Mouse (Mus musculus): Measurements from ENCODE around the gene Krt83. TPM values are rescaled to one million over a fixed set of nuclear protein-coding genes. Genes with fewer than 3 reads are reported as not detected.

Krt83 gene
- polyA plus RNA-seq, 1 experiment from 2014 or later = not detected

DNA sequence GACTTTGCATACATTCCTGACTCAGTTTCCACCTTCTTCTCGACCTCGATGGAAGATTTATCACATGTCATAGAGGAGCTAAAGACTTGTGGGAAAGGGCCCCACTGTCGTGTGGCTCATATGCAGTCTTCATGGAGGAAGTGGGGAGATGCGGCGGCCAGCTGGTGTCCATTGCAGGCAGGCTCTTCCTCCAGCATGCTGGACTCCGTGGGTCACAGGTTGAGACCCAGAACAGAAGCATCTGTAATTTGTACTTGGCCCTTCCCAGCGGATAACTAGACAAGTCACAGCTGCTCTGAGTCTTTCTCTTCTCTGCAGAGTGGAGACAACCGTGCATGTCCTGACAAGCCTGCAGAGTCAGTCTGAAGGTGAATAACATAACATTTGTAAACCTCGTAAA lies 16.9 kb upstream of the Krt83 start:
- Histone ChIP-seq H3K4me3 (ENCODE audit: low read length) (no peak overlapping the region), H3K4me2 (replicated peaks; ENCODE audit: low read depth, low read length) (no peak overlapping the region), H3K27me3 (ENCODE audit: control insufficient read depth, insufficient read depth, low read length) (no peaks in the 10 kb centered on the region), H3K27ac (ENCODE audit: low read depth, low read length) (no peak overlapping the region), H3K36me3 (ENCODE audit: control insufficient read depth, insufficient read depth, low read length) (no peaks in the 10 kb centered on the region), H3K9me3 (ENCODE audit: control insufficient read depth, low read length) (no peaks in the 10 kb centered on the region), H3K4me1 (ENCODE audit: control insufficient read depth, insufficient read depth, low read length) (peaks cover 8% of the 10 kb centered on the region; the same call in 1 of the 2 replicates), H3K9ac (ENCODE audit: low read depth, low read length) (no peak overlapping the region)
- ATAC-seq (ENCODE audit: low FRiP score, low TSS enrichment) = 0 out of 2 replicates have a peak, but pooled peaks have one; percentile 38
- WGBS = 29% methylated on average over 9 of the region's 9 CpGs

DNA sequence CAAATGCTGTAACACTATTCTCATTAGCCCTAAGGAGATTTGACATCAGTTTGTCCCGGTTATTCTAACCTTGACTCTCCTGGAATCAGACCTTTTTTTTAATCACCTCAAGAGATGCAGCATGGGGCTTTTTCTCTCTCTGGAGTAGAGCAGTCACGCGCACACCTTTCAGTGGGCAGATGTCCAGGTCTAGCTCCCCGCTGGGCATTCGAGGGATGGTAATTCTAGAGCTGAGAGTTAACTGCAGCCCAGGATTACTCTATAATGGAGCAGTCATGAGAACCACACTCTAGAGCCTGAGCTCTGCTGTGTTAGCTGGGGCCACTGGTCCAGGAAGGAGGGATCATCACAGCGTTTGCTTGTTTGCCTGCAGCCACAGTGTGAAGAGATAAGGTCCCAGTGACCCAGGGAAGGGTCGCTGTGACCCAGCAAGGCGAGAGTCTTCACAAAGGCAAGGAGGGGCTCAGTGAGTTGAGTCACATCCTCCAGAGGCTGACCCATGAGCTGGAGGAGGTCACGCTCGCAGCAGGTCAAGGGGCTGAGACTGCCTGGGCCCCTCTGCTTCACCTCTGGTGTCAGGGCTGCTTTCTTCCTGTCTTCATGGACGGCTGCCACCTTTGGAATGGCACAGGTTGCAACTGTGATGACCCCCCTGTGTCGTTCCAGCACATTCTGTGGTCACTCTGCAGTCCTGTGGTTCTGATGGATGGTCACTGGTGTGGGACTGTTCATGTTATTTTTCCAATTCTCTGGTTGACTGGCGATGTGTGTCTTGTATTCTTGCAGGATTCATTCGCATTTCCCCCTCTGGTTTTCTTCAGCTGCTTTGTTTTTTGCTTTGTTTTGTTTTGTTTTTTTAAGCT lies 15.8 kb upstream of the Krt83 start:
- H3K4me2 ChIP-seq (replicated peaks; ENCODE audit: low read depth, low read length) = no peak overlapping the region
- no peak overlapping the region for H3K9ac ChIP-seq (ENCODE audit: low read depth, low read length)
- ATAC-seq (ENCODE audit: low FRiP score, low TSS enrichment) = peak; percentile 44
- H3K27me3 ChIP-seq (ENCODE audit: control insufficient read depth, insufficient read depth, low read length) = no peaks in the 10 kb centered on the region
- H3K36me3 ChIP-seq (ENCODE audit: control insufficient read depth, insufficient read depth, low read length) = no peaks in the 10 kb centered on the region
- peaks cover 8% of the 10 kb centered on the region; the same call in 1 of the 2 replicates for H3K4me1 ChIP-seq (ENCODE audit: control insufficient read depth, insufficient read depth, low read length)
- no peak overlapping the region for H3K27ac ChIP-seq (ENCODE audit: low read depth, low read length)
- WGBS = 29% methylated on average over 14 of the region's 14 CpGs
- H3K9me3 ChIP-seq (ENCODE audit: control insufficient read depth, low read length) = no peaks in the 10 kb centered on the region
- no peak overlapping the region for H3K4me3 ChIP-seq (ENCODE audit: low read length)

DNA sequence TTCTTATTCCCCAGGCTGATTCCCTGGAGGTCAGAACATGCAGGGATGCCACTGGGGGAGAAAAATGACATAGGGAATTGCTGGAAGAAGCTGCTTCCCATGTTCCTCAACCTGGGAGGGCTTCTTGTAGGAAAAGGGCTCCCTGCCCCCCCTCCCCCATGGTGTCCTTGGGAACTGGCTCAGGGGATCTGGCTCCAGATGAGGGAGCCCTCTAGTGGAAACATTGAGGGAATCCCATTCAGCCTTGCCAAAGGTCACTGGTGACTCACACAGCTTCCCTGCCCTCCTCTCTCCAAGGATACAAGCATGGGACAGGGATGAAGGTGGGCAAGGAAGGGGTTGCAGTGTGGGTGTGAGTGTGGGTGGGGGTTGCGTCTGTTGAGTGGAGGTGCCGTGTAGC lies 5.9 kb upstream of the Krt83 start:
- Histone ChIP-seq H3K27ac (ENCODE audit: low read depth, low read length) (no peak overlapping the region), H3K36me3 (ENCODE audit: control insufficient read depth, insufficient read depth, low read length) (no peaks in the 10 kb centered on the region), H3K9me3 (ENCODE audit: control insufficient read depth, low read length) (no peaks in the 10 kb centered on the region), H3K27me3 (ENCODE audit: control insufficient read depth, insufficient read depth, low read length) (no peaks in the 10 kb centered on the region), H3K4me2 (replicated peaks; ENCODE audit: low read depth, low read length) (no peak overlapping the region), H3K9ac (ENCODE audit: low read depth, low read length) (no peak overlapping the region), H3K4me3 (ENCODE audit: low read length) (no peak overlapping the region), H3K4me1 (ENCODE audit: control insufficient read depth, insufficient read depth, low read length) (no peaks in the 10 kb centered on the region)
- ATAC-seq (ENCODE audit: low FRiP score, low TSS enrichment) = no peak
- 81% methylated on average over 2 of the region's 2 CpGs for WGBS

DNA sequence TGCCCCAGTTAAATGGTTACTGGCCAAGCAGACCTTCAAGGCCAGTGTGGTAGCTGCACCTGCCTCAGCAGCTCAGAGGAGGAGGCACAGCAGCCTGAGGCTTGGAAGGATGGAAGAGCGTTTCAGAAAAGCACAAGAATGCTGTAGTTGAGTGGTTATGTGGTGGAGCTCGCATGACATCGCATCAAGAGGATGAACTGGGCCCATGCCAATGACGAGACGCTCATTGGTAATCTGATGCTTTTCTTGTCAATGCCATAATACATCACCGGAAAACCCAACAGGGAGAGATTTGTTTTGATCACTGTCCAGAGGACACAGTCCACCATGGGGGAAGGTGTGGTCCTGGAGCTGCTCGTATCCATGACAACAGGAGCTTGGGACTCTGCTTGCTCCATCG lies 4.0 kb upstream of the Krt83 start:
- Histone ChIP-seq H3K36me3 (ENCODE audit: control insufficient read depth, insufficient read depth, low read length) (no peaks in the 10 kb centered on the region), H3K9ac (ENCODE audit: low read depth, low read length) (no peak overlapping the region), H3K4me2 (replicated peaks; ENCODE audit: low read depth, low read length) (no peak overlapping the region), H3K9me3 (ENCODE audit: control insufficient read depth, low read length) (no peaks in the 10 kb centered on the region), H3K27me3 (ENCODE audit: control insufficient read depth, insufficient read depth, low read length) (no peaks in the 10 kb centered on the region), H3K4me1 (ENCODE audit: control insufficient read depth, insufficient read depth, low read length) (no peaks in the 10 kb centered on the region), H3K4me3 (ENCODE audit: low read length) (no peak overlapping the region), H3K27ac (ENCODE audit: low read depth, low read length) (no peak overlapping the region)
- 70% methylated on average over 8 of the region's 8 CpGs for WGBS
- ATAC-seq (ENCODE audit: low FRiP score, low TSS enrichment) = no peak

DNA sequence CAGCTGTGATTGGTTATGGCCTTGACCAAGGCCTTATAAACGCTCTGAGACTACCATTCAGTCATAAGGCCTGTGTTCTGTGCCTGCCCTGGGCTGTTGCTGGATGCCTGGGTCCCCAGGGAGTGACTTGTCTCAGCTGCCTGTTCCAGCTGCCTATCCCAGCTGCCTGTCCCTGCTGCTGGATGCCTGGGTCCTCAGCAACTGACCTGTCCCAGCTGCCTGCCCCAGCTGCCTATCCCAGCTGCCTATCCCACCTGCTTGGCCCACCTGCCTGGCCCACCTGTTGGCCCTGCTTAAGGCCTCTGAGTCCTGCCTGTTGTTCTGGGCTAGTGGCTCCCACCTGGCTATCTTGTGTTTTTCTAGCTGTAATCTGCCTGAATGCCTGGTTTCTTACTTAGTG lies 2.9 kb upstream of the Krt83 start:
- H3K9me3 ChIP-seq (ENCODE audit: control insufficient read depth, low read length) = no peaks in the 10 kb centered on the region
- 54% methylated on average over 1 of the region's 1 CpGs for WGBS
- H3K27ac ChIP-seq (ENCODE audit: low read depth, low read length) = no peak overlapping the region
- no peaks in the 10 kb centered on the region for H3K27me3 ChIP-seq (ENCODE audit: control insufficient read depth, insufficient read depth, low read length)
- no peak overlapping the region for H3K4me2 ChIP-seq (replicated peaks; ENCODE audit: low read depth, low read length)
- H3K4me1 ChIP-seq (ENCODE audit: control insufficient read depth, insufficient read depth, low read length) = no peaks in the 10 kb centered on the region
- no peaks in the 10 kb centered on the region for H3K36me3 ChIP-seq (ENCODE audit: control insufficient read depth, insufficient read depth, low read length)
- no peak for ATAC-seq (ENCODE audit: low FRiP score, low TSS enrichment)
- H3K4me3 ChIP-seq (ENCODE audit: low read length) = no peak overlapping the region
- no peak overlapping the region for H3K9ac ChIP-seq (ENCODE audit: low read depth, low read length)

DNA sequence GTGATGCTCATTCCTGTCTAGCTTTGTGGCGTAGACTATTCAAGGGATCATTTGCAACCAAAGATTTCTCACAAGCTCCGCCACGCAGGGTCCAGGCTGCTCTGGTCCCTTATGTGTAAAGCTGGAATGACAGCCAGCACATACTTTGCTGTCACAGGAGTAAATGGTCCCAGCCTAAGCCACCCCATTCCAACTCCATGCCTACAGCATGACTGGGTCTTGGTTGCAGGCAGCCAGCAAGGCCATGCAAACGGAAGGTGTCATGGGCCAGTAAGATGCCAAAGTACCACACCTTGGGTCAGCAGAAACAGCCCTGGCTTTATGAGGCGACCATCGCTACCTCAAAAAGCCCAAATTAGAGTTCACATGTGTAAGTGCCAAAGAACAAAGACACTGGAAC lies 2.4 kb upstream of the Krt83 start:
- H3K4me2 ChIP-seq (replicated peaks; ENCODE audit: low read depth, low read length) = no peak overlapping the region
- no peaks in the 10 kb centered on the region for H3K9me3 ChIP-seq (ENCODE audit: control insufficient read depth, low read length)
- no peaks in the 10 kb centered on the region for H3K36me3 ChIP-seq (ENCODE audit: control insufficient read depth, insufficient read depth, low read length)
- no peak overlapping the region for H3K4me3 ChIP-seq (ENCODE audit: low read length)
- no peak for ATAC-seq (ENCODE audit: low FRiP score, low TSS enrichment)
- 93% methylated on average over 6 of the region's 6 CpGs for WGBS
- no peak overlapping the region for H3K27ac ChIP-seq (ENCODE audit: low read depth, low read length)
- no peaks in the 10 kb centered on the region for H3K27me3 ChIP-seq (ENCODE audit: control insufficient read depth, insufficient read depth, low read length)
- no peaks in the 10 kb centered on the region for H3K4me1 ChIP-seq (ENCODE audit: control insufficient read depth, insufficient read depth, low read length)
- no peak overlapping the region for H3K9ac ChIP-seq (ENCODE audit: low read depth, low read length)

DNA sequence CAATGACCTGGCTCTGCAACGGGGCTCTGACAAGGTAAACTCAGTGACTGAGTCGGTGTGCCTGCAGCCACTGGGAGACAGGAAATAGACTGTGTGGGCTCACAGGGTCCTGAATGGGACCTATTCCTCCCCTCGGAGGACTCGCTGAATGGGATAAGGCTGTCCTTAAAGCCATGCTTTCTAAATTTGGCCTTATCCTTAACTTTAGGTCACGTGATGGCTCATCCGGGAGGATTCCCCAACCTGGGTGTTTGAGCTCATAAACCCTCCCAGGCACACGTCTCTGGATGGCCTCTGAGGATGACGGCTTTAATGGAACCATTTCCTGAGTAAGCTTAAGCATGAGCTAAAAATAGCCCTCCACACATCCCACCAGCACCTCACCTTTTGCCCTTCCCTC lies 1.4 kb upstream of the Krt83 start:
- H3K4me1 ChIP-seq (ENCODE audit: control insufficient read depth, insufficient read depth, low read length) = no peaks in the 10 kb centered on the region
- H3K4me3 ChIP-seq (ENCODE audit: low read length) = no peak overlapping the region
- ATAC-seq (ENCODE audit: low FRiP score, low TSS enrichment) = no peak
- 24% methylated on average over 8 of the region's 8 CpGs for WGBS
- no peaks in the 10 kb centered on the region for H3K9me3 ChIP-seq (ENCODE audit: control insufficient read depth, low read length)
- no peak overlapping the region for H3K27ac ChIP-seq (ENCODE audit: low read depth, low read length)
- no peak overlapping the region for H3K9ac ChIP-seq (ENCODE audit: low read depth, low read length)
- no peak overlapping the region for H3K4me2 ChIP-seq (replicated peaks; ENCODE audit: low read depth, low read length)
- H3K36me3 ChIP-seq (ENCODE audit: control insufficient read depth, insufficient read depth, low read length) = no peaks in the 10 kb centered on the region
- no peaks in the 10 kb centered on the region for H3K27me3 ChIP-seq (ENCODE audit: control insufficient read depth, insufficient read depth, low read length)

DNA sequence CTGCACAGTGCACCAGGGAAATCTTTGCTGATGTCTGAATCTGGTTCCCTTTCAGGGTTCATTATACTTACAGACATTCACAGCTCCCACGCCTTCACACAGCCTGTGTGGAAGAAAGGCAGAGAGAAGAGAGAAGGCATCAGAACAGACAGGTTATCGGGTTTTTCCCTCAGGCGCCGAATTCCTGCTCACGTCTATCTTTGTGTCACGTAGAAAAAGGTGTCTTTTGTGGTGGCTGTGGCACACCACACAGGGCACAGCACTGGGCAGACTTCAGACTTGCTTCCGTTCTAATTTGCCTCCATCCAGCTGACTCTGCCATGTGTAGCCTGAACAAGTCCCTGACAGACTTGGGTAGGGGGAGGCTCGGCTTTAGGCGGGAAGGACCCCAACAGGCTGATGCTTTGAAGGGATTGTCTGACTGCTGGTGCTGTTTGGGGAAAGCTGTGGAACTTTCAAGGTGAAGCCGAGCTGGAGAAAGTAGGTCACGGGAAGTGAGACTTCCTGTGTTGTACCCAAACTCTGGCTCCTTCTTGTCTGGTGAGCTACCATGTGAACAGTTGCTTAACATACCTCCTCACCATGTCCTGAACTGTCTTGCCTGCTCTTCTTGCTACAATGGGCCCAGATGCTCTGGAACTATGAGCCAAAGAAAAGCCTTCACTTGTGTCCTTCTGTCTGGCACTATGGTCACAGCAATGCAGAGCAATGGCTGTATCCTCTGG lies 5.2 kb downstream of the Krt83 start:
- Histone ChIP-seq H3K4me2 (replicated peaks; ENCODE audit: low read depth, low read length) (no peak overlapping the region), H3K9me3 (ENCODE audit: control insufficient read depth, low read length) (no peaks in the 10 kb centered on the region), H3K4me1 (ENCODE audit: control insufficient read depth, insufficient read depth, low read length) (0 out of 2 replicates have a peak, but pooled peaks cover 2% of the 10 kb centered on the region), H3K9ac (ENCODE audit: low read depth, low read length) (no peak overlapping the region), H3K36me3 (ENCODE audit: control insufficient read depth, insufficient read depth, low read length) (no peaks in the 10 kb centered on the region), H3K27me3 (ENCODE audit: control insufficient read depth, insufficient read depth, low read length) (no peaks in the 10 kb centered on the region), H3K4me3 (ENCODE audit: low read length) (no peak overlapping the region), H3K27ac (ENCODE audit: low read depth, low read length) (no peak overlapping the region)
- 84% methylated on average over 11 of the region's 11 CpGs for WGBS
- no peak for ATAC-seq (ENCODE audit: low FRiP score, low TSS enrichment)

DNA sequence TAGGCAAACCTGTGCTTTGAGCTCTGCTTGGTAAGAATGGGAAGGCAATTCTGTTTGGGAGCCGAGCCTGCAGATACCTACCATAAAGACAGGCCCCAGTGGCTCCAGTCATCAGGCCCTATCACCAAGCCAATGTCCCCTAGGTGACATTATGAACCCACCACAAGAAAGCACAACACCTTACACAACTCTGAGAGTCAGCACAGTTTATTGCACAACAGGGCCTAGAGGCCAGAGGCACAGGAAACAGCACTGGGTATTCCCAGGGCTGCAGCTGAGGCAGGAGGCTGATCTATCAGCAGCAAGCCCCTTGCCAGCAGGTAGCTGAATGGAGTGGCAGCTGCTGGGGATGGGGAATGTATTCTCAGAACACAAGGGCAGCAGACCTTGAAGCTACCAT lies 6.4 kb downstream of the Krt83 start:
- Histone ChIP-seq H3K9me3 (ENCODE audit: control insufficient read depth, low read length) (no peaks in the 10 kb centered on the region), H3K9ac (ENCODE audit: low read depth, low read length) (no peak overlapping the region), H3K27me3 (ENCODE audit: control insufficient read depth, insufficient read depth, low read length) (no peaks in the 10 kb centered on the region), H3K4me3 (ENCODE audit: low read length) (no peak overlapping the region), H3K36me3 (ENCODE audit: control insufficient read depth, insufficient read depth, low read length) (no peaks in the 10 kb centered on the region), H3K4me2 (replicated peaks; ENCODE audit: low read depth, low read length) (no peak overlapping the region), H3K27ac (ENCODE audit: low read depth, low read length) (no peak overlapping the region), H3K4me1 (ENCODE audit: control insufficient read depth, insufficient read depth, low read length) (0 out of 2 replicates have a peak, but pooled peaks cover 2% of the 10 kb centered on the region)
- no peak for ATAC-seq (ENCODE audit: low FRiP score, low TSS enrichment)
- 33% methylated on average over 1 of the region's 1 CpGs for WGBS

Measured in kidney, embryonic 14.5 days (tissue).